8 mouse cellular contexts compared by ENCODE assay signal in the genomic region with DNA sequence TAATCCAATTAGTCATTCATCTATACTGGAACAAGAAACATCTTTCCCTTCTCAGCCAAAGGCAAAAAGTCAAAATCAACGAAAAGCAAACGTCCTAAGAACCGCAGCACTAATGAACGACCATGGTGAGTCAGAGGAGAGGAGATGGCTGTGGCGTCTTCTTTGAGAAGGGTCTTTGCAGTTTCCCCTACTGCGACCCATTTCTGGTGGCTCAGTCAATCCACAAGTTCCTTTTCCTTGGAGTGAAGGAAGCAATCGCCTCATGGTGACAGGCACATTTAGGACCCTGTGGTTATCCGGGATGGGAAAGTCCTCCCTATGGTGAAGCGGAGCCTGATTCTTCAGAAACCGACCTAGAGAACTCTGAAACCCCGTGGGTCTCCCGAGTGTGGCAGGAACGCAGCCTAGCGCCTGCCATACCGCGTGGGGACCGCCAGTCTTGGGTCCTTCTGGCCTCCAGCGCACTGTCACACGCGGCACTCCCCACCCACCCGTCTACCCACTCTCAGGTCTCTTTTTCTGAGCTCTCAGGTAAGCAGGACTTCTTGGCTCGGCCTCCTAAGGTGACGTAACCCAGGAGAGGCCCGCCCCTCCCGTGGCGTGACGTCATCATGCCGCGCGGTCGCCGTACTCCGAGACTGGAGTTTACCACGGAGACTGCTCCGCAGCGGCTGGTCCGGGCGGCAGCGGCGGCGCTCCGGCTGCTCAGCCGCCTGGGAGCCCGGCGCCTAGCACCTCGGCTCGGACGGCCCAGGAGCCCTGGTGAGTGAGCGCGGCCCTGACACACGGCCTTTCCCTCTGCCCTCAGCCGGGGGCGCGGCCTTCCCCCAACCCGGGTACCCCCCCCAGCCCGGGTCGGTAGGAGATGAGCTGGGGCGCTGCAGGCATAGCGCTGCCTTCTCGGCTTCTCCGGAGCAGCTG. TPM values are rescaled to one million over a fixed set of nuclear protein-coding genes. Genes with fewer than 3 reads are reported as not detected.
A peak's percentile ranks its signal among the peaks of the same experiment; 100 is the strongest.
DNase-seq lines count a peak whose midpoint lies in the region; ATAC-seq and TF ChIP-seq lines count a peak whose summit lies in the region.

Klhl12 (plus strand) TSS at position 628 of the 921 bp plus-strand sequence.

- H3K4me3 ChIP-seq in E14TG2a.4 (replicated peaks; ENCODE audit: low read length) = peak within 1 kb of the TSS; percentile 99
- H3K4me3 ChIP-seq in forebrain, embryonic 12.5 days (replicated peaks) = peak within 1 kb of the TSS; percentile 87
- H3K4me3 ChIP-seq in liver, postnatal 0 days (ENCODE audit: low read depth, low read length) = peak within 1 kb of the TSS; percentile 91
- H3K4me3 ChIP-seq in neural tube, embryonic 14.5 days (ENCODE audit: low read depth, low read length) = peak within 1 kb of the TSS; percentile 95

- peaks cover 26% of the 10 kb centered on the region for H3K4me1 ChIP-seq in E14TG2a.4 (replicated peaks; ENCODE audit: low read depth, low read length)
- peaks cover 16% of the 10 kb centered on the region for H3K4me1 ChIP-seq in forebrain, embryonic 12.5 days
- peaks cover 25% of the 10 kb centered on the region for H3K4me1 ChIP-seq in liver, postnatal 0 days (ENCODE audit: insufficient read depth)
- H3K4me1 ChIP-seq in neural tube, embryonic 14.5 days (ENCODE audit: control insufficient read depth, insufficient read depth, low read length) = peaks cover 5% of the 10 kb centered on the region

- H3K9me3 ChIP-seq in E14TG2a.4 (ENCODE audit: low read length) = no peaks in the 10 kb centered on the region
- no peaks in the 10 kb centered on the region for H3K9me3 ChIP-seq in forebrain, embryonic 12.5 days
- H3K9me3 ChIP-seq in liver, postnatal 0 days (ENCODE audit: low read length) = no peaks in the 10 kb centered on the region
- H3K9me3 ChIP-seq in neural tube, embryonic 14.5 days (ENCODE audit: control insufficient read depth, low read length) = no peaks in the 10 kb centered on the region

- TF ChIP-seq CTCF in E14TG2a.4 (conservative IDR thresholded peaks at IDR 0.05; ENCODE audit: low read length) = no peak
- TF ChIP-seq CTCF in liver, postnatal 0 days (IDR thresholded peaks at IDR 0.05; ENCODE audit: low read depth) = no peak

- no peak; the same call in 1 of the 2 replicates for TF ChIP-seq EP300 in liver, postnatal 0 days (IDR thresholded peaks at IDR 0.05; ENCODE audit: low read depth)

- WGBS in forebrain, embryonic 12.5 days = 1% methylated on average over 55 of the region's 61 CpGs
- WGBS in large intestine, adult 2 months = under 1% methylated on average over 61 of the region's 61 CpGs
- under 1% methylated on average over 53 of the region's 61 CpGs for WGBS in liver, postnatal 0 days (ENCODE audit: insufficient replicate concordance)
- 1% methylated on average over 57 of the region's 61 CpGs for WGBS in neural tube, embryonic 14.5 days

- intact Hi-C loops in heart, postnatal 10 days (cut with DNase I) = loop anchor here (2.0 to 10.0 kb wide), 2 partner anchors 92 to 400 kb away; no protein-coding TSS in a partner anchor

- peak within 1 kb of the TSS; percentile 88 for H3K9ac ChIP-seq in forebrain, embryonic 12.5 days
- peak within 1 kb of the TSS; percentile 96 for H3K9ac ChIP-seq in liver, postnatal 0 days (replicated peaks)
- H3K9ac ChIP-seq in neural tube, embryonic 14.5 days (replicated peaks; ENCODE audit: low read depth, low read length) = peak within 1 kb of the TSS; percentile 89

- peak; percentile 96 for ATAC-seq in forebrain, embryonic 12.5 days (ENCODE audit: low FRiP score)
- peak; percentile 98 for ATAC-seq in liver, postnatal 0 days
- peak; percentile 95 for ATAC-seq in neural tube, embryonic 14.5 days (ENCODE audit: low read depth)

- H3K27me3 ChIP-seq in E14TG2a.4 (ENCODE audit: insufficient read depth, low read length) = no peaks in the 10 kb centered on the region
- H3K27me3 ChIP-seq in forebrain, embryonic 12.5 days = peaks cover 5% of the 10 kb centered on the region; the same call in 1 of the 2 replicates
- H3K27me3 ChIP-seq in liver, postnatal 0 days (ENCODE audit: insufficient read depth, low read length) = no peaks in the 10 kb centered on the region
- no peaks in the 10 kb centered on the region for H3K27me3 ChIP-seq in neural tube, embryonic 14.5 days (ENCODE audit: control insufficient read depth, insufficient read depth, low read length)

- DNase-seq in c-Kit-positive CD71-positive TER-119-positive erythroid progenitor cells, embryonic 14.5 days (ENCODE audit: low spot score) = peak; percentile 89
- peak; percentile 95 to 96 for DNase-seq in heart, postnatal 10 days
- peak; percentile 71 for DNase-seq in large intestine, adult 2 months (ENCODE audit: low read depth, low spot score)
- peak; percentile 98 for DNase-seq in liver, postnatal 0 days
- peak; percentile 98 for DNase-seq in testis, postnatal 10 days (ENCODE audit: low spot score)

- peak within 1 kb of the TSS; percentile 79 for H3K4me2 ChIP-seq in forebrain, embryonic 12.5 days
- H3K4me2 ChIP-seq in liver, postnatal 0 days (ENCODE audit: low read depth, low read length) = peak within 1 kb of the TSS; percentile 85
- peak within 1 kb of the TSS; percentile 52 for H3K4me2 ChIP-seq in neural tube, embryonic 14.5 days (ENCODE audit: low read depth, low read length)

- peak within 1 kb of the TSS; percentile 63 for H3K27ac ChIP-seq in forebrain, embryonic 12.5 days
- H3K27ac ChIP-seq in liver, postnatal 0 days (ENCODE audit: low read depth) = peak within 1 kb of the TSS; percentile 85
- peak within 1 kb of the TSS; percentile 66 for H3K27ac ChIP-seq in neural tube, embryonic 14.5 days (ENCODE audit: low read depth, low read length)

- H3K36me3 ChIP-seq in E14TG2a.4 (ENCODE audit: insufficient read depth, low read length) = peaks cover 21% of the 10 kb centered on the region
- peaks cover 9% of the 10 kb centered on the region for H3K36me3 ChIP-seq in forebrain, embryonic 12.5 days (replicated peaks)
- peaks cover 13% of the 10 kb centered on the region for H3K36me3 ChIP-seq in liver, postnatal 0 days (replicated peaks; ENCODE audit: insufficient read depth, low read length)
- 0 out of 2 replicates have a peak, but pooled peaks cover under 1% of the 10 kb centered on the region for H3K36me3 ChIP-seq in neural tube, embryonic 14.5 days (ENCODE audit: control insufficient read depth, insufficient read depth, low read length)

RNA-seq across cellular contexts. Expression of gene Klhl12, which starts in this region (rescaled TPM):
- 33.2 and 34.1 TPM in 2 replicates for polyA plus RNA-seq in forebrain, embryonic 12.5 days (2016; fragmentation: Nextera tagmentation; extraction: Ambion mirVana)
- 10 to 100 TPM; 18.3 to 19.6 TPM for total RNA-seq in heart, postnatal 10 days (2021)
- 4.5 and 5.1 TPM in 2 replicates for polyA plus RNA-seq in large intestine, adult 2 months (2012; rRNA removed)
- 12.3 and 13.2 TPM in 2 replicates for polyA plus RNA-seq in liver, postnatal 0 days (2015; fragmentation: Nextera tagmentation; extraction: Ambion mirVana)
- polyA plus RNA-seq in neural tube, embryonic 14.5 days (2014; fragmentation: Nextera tagmentation; extraction: Ambion mirVana) = 29.0 and 39.4 TPM in 2 replicates

Comparison
In these comparisons a context has a peak if more than half of its experiments do, and no peak if none do; other contexts are left out.
1. Peak in every context shown above with its lines: DNase-seq, ATAC-seq, H3K4me3 ChIP-seq and H3K27ac ChIP-seq.